15 mouse cellular contexts compared by ENCODE assay signal in genomic region chr16:94435495-94436234, GRCm38 (mm10).
DNase-seq lines count a peak whose midpoint lies in the region; ATAC-seq and TF ChIP-seq lines count a peak whose summit lies in the region.
"Had no signal": no experiment of that assay in that cellular context is flagged by ENCODE, and none has a peak within 500 bp of the region (broad histone marks: within the 10 kb centered on the region; RNA-seq: fewer than 3 reads in every experiment).

No protein-coding gene starts in this region.

- POLR2A ChIA-PET in Patski (lab: Charles Lee) = no interaction called here

- H3K27ac ChIP-seq in heart, postnatal 0 days (ENCODE audit: low read depth) = peak overlapping the region; percentile 53
- no peak overlapping the region for H3K27ac ChIP-seq in heart, adult 2 months
- peak overlapping the region; percentile 39 for H3K27ac ChIP-seq in limb, embryonic 14.5 days (replicated peaks; ENCODE audit: low read depth, low read length)
- H3K27ac ChIP-seq: forebrain, embryonic 12.5 days; liver, embryonic 14.5 days had no signal

- no peak overlapping the region for H3K4me2 ChIP-seq in heart, postnatal 0 days (ENCODE audit: low read depth, low read length)
- H3K4me2 ChIP-seq in limb, embryonic 14.5 days (replicated peaks; ENCODE audit: low read depth, low read length, severe bottlenecking) = no peak overlapping the region
- H3K4me2 ChIP-seq: forebrain, embryonic 12.5 days had no signal

- WGBS in heart, postnatal 0 days = 73% methylated on average over 8 of the region's 8 CpGs
- WGBS in heart, adult 2 months = 75% methylated on average over 8 of the region's 8 CpGs
- WGBS in limb, embryonic 14.5 days = 84% methylated on average over 8 of the region's 8 CpGs

- CTCF ChIA-PET in Patski (lab: Charles Lee) = interaction anchor here (1.2 to 1.3 kb wide), 2 partner anchors 9 to 10 kb away, joined by 3 to 5 read pairs; no protein-coding TSS in a partner anchor

- no peak overlapping the region for H3K4me3 ChIP-seq in heart, postnatal 0 days (ENCODE audit: low read depth, low read length)
- no peak overlapping the region for H3K4me3 ChIP-seq in heart, adult 2 months
- H3K4me3 ChIP-seq in limb, embryonic 14.5 days (replicated peaks; ENCODE audit: low read length) = no peak overlapping the region
- H3K4me3 ChIP-seq: forebrain, embryonic 12.5 days had no signal

- no peaks in the 10 kb centered on the region for H3K79me2 ChIP-seq in heart, adult 2 months (replicated peaks; ENCODE audit: control insufficient read depth, insufficient read depth, low read length)

- no peak for TF ChIP-seq CTCF in heart, postnatal 0 days (IDR thresholded peaks at IDR 0.05; ENCODE audit: low read depth)
- no peak for TF ChIP-seq CTCF in heart, adult 2 months (IDR thresholded peaks at IDR 0.05)
- TF ChIP-seq CTCF in Patski (IDR thresholded peaks at IDR 0.05) = no peak

- no peaks in the 10 kb centered on the region for H3K27me3 ChIP-seq in heart, postnatal 0 days (ENCODE audit: control insufficient read depth, insufficient read depth, low read length)
- H3K27me3 ChIP-seq in heart, adult 2 months (ENCODE audit: control insufficient read depth, insufficient read depth, low read length) = no peaks in the 10 kb centered on the region
- H3K27me3 ChIP-seq in Patski = no peaks in the 10 kb centered on the region
- no peaks in the 10 kb centered on the region for H3K27me3 ChIP-seq in limb, embryonic 14.5 days (ENCODE audit: control insufficient read depth, insufficient read depth, low read length)
- H3K27me3 ChIP-seq: CH12.LX; forebrain, embryonic 12.5 days had no signal

- H3K36me3 ChIP-seq in heart, postnatal 0 days (replicated peaks; ENCODE audit: control insufficient read depth, insufficient read depth, low read length) = peaks cover 84% of the 10 kb centered on the region
- H3K36me3 ChIP-seq in heart, adult 2 months (ENCODE audit: control insufficient read depth, insufficient read depth, low read length) = peaks cover 23% of the 10 kb centered on the region
- peaks cover 91% of the 10 kb centered on the region for H3K36me3 ChIP-seq in limb, embryonic 14.5 days (ENCODE audit: control insufficient read depth, insufficient read depth, low read length)

- intact Hi-C loops in heart, adult 2 months (cut with DNase I) = no loop called here

- 0 out of 2 replicates have a peak, but pooled peaks cover 4% of the 10 kb centered on the region for H3K4me1 ChIP-seq in heart, postnatal 0 days (ENCODE audit: control insufficient read depth, insufficient read depth)
- H3K4me1 ChIP-seq in heart, adult 2 months (ENCODE audit: control insufficient read depth, insufficient read depth, low read length) = peaks cover 2% of the 10 kb centered on the region; the same call in 1 of the 2 replicates
- H3K4me1 ChIP-seq in limb, embryonic 14.5 days (ENCODE audit: control insufficient read depth, insufficient read depth, low read length) = no peaks in the 10 kb centered on the region
- H3K4me1 ChIP-seq: forebrain, embryonic 12.5 days had no signal

- ATAC-seq in heart, postnatal 0 days (ENCODE audit: insufficient read depth, low read depth) = 0 out of 2 replicates have a peak, but pooled peaks have one; percentile 41
- ATAC-seq in Patski = peak; percentile 47
- peak; percentile 83 for ATAC-seq in limb, embryonic 14.5 days (ENCODE audit: low FRiP score, low read depth)
- ATAC-seq: inflammation-experienced regulatory T-cells, adult 6 months had no signal

- TF ChIP-seq EP300 in heart, postnatal 0 days (IDR thresholded peaks at IDR 0.05; ENCODE audit: low read depth) = no peak
- no peak for TF ChIP-seq EP300 in heart, adult 2 months (IDR thresholded peaks at IDR 0.05; ENCODE audit: insufficient read depth, low read depth, low read length)

- in situ Hi-C loops in Patski (cut with MboI; ENCODE audit: low pct_unique_long_range_greater_than_20kb) = no loop called here

- no peak for TF ChIP-seq POLR2A in heart, adult 2 months (IDR thresholded peaks at IDR 0.05; ENCODE audit: insufficient read depth, low read depth, low read length)
- TF ChIP-seq POLR2A in limb, embryonic 14.5 days (IDR thresholded peaks at IDR 0.05; ENCODE audit: borderline replicate concordance, extremely low read depth, insufficient read depth, insufficient read length) = no peak

- no peak overlapping the region for H3K9ac ChIP-seq in heart, postnatal 0 days (replicated peaks; ENCODE audit: low read depth, low read length)
- no peak overlapping the region for H3K9ac ChIP-seq in heart, adult 2 months (ENCODE audit: low read depth, low read length)
- no peak overlapping the region for H3K9ac ChIP-seq in limb, embryonic 14.5 days (ENCODE audit: low read depth, low read length, severe bottlenecking)
- H3K9ac ChIP-seq: forebrain, embryonic 12.5 days; liver, embryonic 14.5 days had no signal

- no peaks in the 10 kb centered on the region for H3K9me3 ChIP-seq in heart, postnatal 0 days (replicated peaks; ENCODE audit: control insufficient read depth, low read length)
- H3K9me3 ChIP-seq in limb, embryonic 14.5 days (ENCODE audit: control insufficient read depth, low read length) = no peaks in the 10 kb centered on the region
- H3K9me3 ChIP-seq: forebrain, embryonic 12.5 days had no signal

- DNase-seq in heart, postnatal 0 days (ENCODE audit: low spot score) = peak; percentile 27
- no peak for DNase-seq in heart, adult 2 months
- DNase-seq in 3T3-L1 (ENCODE audit: low read depth, low spot score) (peak; percentile 97), Patski (ENCODE audit: low read depth, low spot score) (peak; percentile 56)
- peak; percentile 58 for DNase-seq in limb, embryonic 14.5 days (ENCODE audit: low spot score)
- no peak for DNase-seq in right cerebral cortex, adult 2 months (ENCODE audit: low spot score in 2 of 2)
- DNase-seq in layer of hippocampus, adult 11-12 months (ENCODE audit: low spot score) = no peak
- no peak for DNase-seq in thymus, postnatal 25 days
- DNase-seq: adrenal gland, postnatal 14 days; heart, postnatal 36 days; kidney, postnatal 4 days had no signal

Comparison
In these comparisons a context has a peak if more than half of its experiments do, and no peak if none do; other contexts are left out.
1. DNase-seq: peak in heart, postnatal 0 days (single experiment), 3T3-L1 (single experiment), Patski (single experiment) and limb, embryonic 14.5 days (single experiment); none in heart, adult 2 months (0 of 2), right cerebral cortex, adult 2 months (0 of 2), layer of hippocampus, adult 11-12 months (single experiment) and thymus, postnatal 25 days (single experiment).
2. Peak in every context shown above with its lines, with median percentiles within 50 percentile points of each other: ATAC-seq.